Mouse (Mus musculus) embryonic facial prominence, embryonic 10.5 days (tissue): Measurements from ENCODE around the gene Mlf1. TPM values are rescaled to one million over a fixed set of nuclear protein-coding genes. Genes with fewer than 3 reads are reported as not detected.

Source experiments
- DNase-seq: peaks from one replicate; pipeline ENCODE4 v3.0.0-alpha.2; 2017; ENCODE audit warnings: low spot score
- H3K27ac ChIP-seq: fragments of 300-500 bp; sonication (generic); replicated peaks from 2 replicates; pipeline ENCODE4 v1.5.1; 2016; ENCODE audit warnings: mild to moderate bottlenecking
- H3K27me3 ChIP-seq: fragments of 300-500 bp; sonication (generic); replicated peaks from 2 replicates; pipeline ENCODE4 v1.6.1; 2016; ENCODE audit warnings: low read depth, mild to moderate bottlenecking; ENCODE audit not compliant: poor library complexity, severe bottlenecking
- H3K36me3 ChIP-seq: fragments of 300-500 bp; sonication (generic); replicated peaks from 2 replicates; pipeline ENCODE4 v1.6.1; 2016; ENCODE audit warnings: mild to moderate bottlenecking, moderate library complexity
- H3K4me1 ChIP-seq: fragments of 300-500 bp; sonication (generic); 2 replicates; pipeline ENCODE4 v1.6.1; 2016
- H3K4me3 ChIP-seq: fragments of 300-500 bp; sonication (generic); 2 replicates; pipeline ENCODE4 v1.5.1; 2016; ENCODE audit warnings: mild to moderate bottlenecking, moderate library complexity
- H3K9me3 ChIP-seq: fragments of 300-500 bp; sonication (generic); 2 replicates; pipeline ENCODE4 v1.6.1; 2016; ENCODE audit warnings: mild to moderate bottlenecking
- WGBS: fragments of 180-500 bp; shearing (Covaris S2); methylation state at CpG from one replicate; pipeline ENCODE4 v1.1.7; 2016; 5-methylcytosine and 5-hydroxymethylcytosine counted together
- polyA plus RNA-seq: library from polyadenylated mRNA; unstranded; fragments of >200 nt; fragmentation: Nextera tagmentation; extraction: Ambion mirVana; gene quantifications from 2 replicates; pipeline ENCODE4 v1.2.1, GENCODE M21; 2016

The Mlf1 gene
- 19.3 and 20.5 TPM in 2 replicates for polyA plus RNA-seq

DNA sequence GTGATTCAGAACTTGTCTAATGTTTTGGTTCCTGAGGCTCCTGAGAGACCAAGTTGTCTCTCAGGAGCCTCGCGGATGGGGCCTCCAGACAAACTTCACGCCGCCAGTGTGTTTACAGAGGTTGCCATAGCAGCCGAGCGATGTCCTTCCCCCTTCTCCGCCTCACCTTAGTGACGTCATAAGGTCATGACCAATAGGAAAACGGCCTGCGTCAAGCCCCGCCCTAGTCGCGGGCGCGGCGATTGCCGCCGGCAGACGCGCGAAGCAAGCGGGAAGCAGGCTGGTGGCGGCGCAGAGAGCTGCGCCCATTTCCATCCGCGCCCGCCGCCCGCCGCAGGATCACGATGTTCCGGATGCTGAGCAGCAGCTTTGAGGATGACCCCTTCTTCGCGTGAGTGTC, at the start of gene Mlf1:
TSS of gene Mlf1 (plus strand) at position 226 of the 400 bp plus-strand sequence.
- Histone ChIP-seq H3K9me3 (no peaks in the 10 kb centered on the region), H3K4me1 (peaks cover 4% of the 10 kb centered on the region), H3K4me3 (peak within 1 kb of the TSS; percentile 68), H3K36me3 (no peaks in the 10 kb centered on the region), H3K27ac (peak within 1 kb of the TSS; percentile 77), H3K27me3 (peaks cover 29% of the 10 kb centered on the region)
- WGBS: under 1% methylated on average over 35 of the region's 35 CpGs
- peak; percentile 94 for DNase-seq

DNA sequence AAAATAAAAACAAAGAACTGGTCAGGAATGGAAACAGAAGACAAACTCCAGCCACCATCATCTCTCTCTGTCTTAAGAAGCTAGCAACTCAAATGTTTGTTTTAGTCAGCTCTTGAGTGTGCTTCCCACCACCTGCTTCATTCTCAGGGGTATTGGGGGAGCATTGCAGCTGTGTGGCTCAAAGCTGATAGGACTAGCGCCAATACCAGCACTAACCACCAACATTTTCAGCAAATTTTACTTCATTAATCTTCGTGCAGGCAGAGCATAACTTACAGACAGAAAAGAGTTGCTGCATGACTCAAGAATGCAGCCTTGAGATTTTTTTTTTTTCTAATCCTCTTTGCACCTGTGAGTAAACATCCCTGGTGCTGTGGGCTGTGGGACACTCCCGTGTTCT, 34.3 kb upstream of the Mlf1 start:
- WGBS: 77% methylated on average over 3 of the region's 3 CpGs
- no peak overlapping the region for H3K27ac ChIP-seq

DNA sequence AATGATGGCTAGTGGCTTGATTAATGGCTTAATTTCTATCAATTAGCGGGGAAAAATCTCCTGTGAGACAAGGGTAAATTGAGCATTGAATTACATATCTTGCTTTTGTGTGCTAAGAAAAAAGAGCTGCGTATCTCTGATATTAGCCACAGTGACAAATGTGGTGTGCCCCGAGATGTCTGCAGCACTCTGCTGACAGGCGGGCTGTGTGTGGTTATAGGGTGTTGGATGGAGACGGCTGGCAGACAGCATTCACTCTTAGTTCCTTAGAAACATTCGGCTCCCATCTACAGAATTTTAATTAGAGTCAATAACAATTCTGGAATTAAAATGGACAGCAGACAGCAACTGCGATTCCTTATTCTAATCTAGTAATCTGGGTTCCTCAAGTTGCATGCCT, 33.0 kb upstream of the Mlf1 start:
- no peaks in the 10 kb centered on the region for H3K36me3 ChIP-seq
- no peaks in the 10 kb centered on the region for H3K27me3 ChIP-seq
- H3K9me3 ChIP-seq: no peaks in the 10 kb centered on the region
- peaks cover 12% of the 10 kb centered on the region; the same call in 1 of the 2 replicates for H3K4me1 ChIP-seq
- 74% methylated on average over 7 of the region's 7 CpGs for WGBS
- DNase-seq: no peak
- H3K27ac ChIP-seq: no peak overlapping the region
- no peak overlapping the region for H3K4me3 ChIP-seq

More for the DNA sequence above, 34.3 kb upstream of the Mlf1 start:
- Histone ChIP-seq H3K4me3 (no peak overlapping the region), H3K36me3 (no peaks in the 10 kb centered on the region), H3K4me1 (peaks cover 21% of the 10 kb centered on the region; the same call in 1 of the 2 replicates), H3K9me3 (no peaks in the 10 kb centered on the region), H3K27me3 (no peaks in the 10 kb centered on the region)
- no peak for DNase-seq

DNA sequence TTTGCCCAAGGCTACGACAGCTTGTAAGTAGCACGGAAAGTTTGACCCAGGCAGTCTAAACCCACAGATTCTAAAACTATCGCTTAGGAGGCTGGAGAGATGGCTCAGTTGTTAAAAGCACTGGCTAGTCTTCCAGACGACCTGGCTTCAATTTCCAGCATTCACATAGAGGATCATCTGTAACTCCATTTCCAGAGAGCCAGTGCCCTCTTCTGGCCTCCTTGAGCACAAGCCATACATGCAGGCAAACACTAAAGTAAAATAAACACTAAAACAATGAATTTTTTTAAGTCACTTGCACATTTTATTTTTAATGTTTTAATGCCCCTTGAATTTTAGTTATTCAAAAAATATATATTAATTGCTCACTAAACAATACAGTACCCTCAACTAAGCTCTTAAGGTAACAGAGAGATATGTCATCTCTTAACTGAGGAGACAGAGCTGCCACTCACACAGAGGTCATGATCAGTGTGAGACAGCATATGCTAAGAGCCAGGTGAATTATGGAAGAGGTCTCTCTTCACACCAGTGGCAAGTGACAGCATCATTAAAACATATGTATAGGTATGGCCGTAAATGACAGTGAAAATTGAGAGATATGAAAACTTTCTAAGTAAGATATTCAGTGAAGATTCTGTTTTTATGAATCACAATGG, 30.8 kb upstream of the Mlf1 start:
- no peaks in the 10 kb centered on the region for H3K9me3 ChIP-seq
- 38% methylated on average over 5 of the region's 5 CpGs for WGBS

DNA sequence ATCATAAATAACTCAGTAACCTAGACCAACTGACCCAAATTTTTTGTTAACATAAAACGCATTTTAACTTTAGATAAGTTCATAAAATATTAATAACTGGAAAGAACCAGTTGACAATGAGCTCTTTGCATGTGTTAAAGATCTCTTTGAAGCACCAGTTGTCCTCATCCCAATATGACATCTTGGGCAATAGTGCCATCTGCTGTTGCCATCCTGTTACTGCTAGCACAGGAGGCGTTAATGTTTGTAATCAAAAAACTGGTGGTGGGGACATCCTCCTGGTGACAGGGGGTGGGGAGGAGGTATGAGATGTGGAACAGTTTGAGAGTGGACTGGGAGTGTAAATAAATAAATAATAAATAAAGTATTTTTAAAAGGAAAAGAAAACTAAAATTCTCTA, 29.3 kb upstream of the Mlf1 start:
- peak; percentile 59 for DNase-seq
- 13% methylated on average over 2 of the region's 2 CpGs for WGBS
- H3K4me1 ChIP-seq: 0 out of 2 replicates have a peak, but pooled peaks cover 4% of the 10 kb centered on the region
- no peak overlapping the region for H3K4me3 ChIP-seq
- H3K27ac ChIP-seq: no peak overlapping the region
- no peaks in the 10 kb centered on the region for H3K27me3 ChIP-seq
- H3K36me3 ChIP-seq: no peaks in the 10 kb centered on the region
- no peaks in the 10 kb centered on the region for H3K9me3 ChIP-seq

More for the DNA sequence above, 30.8 kb upstream of the Mlf1 start:
- peak; percentile 48 for DNase-seq
- Histone ChIP-seq H3K4me1 (peaks cover 6% of the 10 kb centered on the region; the same call in 1 of the 2 replicates), H3K27ac (no peak overlapping the region), H3K4me3 (no peak overlapping the region), H3K27me3 (no peaks in the 10 kb centered on the region), H3K36me3 (no peaks in the 10 kb centered on the region)

DNA sequence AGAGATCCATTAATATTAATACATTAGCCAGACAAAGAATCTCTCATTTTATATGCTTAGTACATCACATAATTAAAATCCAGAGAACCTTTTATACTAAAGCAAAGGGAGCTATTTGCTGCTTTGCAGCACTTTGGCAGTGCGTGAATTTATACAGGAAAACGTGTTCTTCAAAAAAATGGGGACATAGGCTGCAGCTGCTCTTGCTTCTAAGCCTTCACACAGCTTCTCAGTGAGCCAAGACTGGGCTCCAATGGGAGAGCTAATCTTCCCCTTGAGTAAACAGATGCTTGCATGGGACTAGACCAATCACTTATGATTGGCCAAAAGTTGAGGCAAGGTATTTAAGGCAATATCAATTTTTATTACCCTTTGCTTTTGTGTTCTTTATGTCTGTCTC, 27.2 kb upstream of the Mlf1 start:
- Histone ChIP-seq H3K4me3 (no peak overlapping the region), H3K4me1 (0 out of 2 replicates have a peak, but pooled peaks cover 4% of the 10 kb centered on the region), H3K36me3 (no peaks in the 10 kb centered on the region), H3K27me3 (no peaks in the 10 kb centered on the region), H3K9me3 (no peaks in the 10 kb centered on the region), H3K27ac (no peak overlapping the region)
- WGBS: 76% methylated on average over 2 of the region's 2 CpGs
- no peak for DNase-seq

DNA sequence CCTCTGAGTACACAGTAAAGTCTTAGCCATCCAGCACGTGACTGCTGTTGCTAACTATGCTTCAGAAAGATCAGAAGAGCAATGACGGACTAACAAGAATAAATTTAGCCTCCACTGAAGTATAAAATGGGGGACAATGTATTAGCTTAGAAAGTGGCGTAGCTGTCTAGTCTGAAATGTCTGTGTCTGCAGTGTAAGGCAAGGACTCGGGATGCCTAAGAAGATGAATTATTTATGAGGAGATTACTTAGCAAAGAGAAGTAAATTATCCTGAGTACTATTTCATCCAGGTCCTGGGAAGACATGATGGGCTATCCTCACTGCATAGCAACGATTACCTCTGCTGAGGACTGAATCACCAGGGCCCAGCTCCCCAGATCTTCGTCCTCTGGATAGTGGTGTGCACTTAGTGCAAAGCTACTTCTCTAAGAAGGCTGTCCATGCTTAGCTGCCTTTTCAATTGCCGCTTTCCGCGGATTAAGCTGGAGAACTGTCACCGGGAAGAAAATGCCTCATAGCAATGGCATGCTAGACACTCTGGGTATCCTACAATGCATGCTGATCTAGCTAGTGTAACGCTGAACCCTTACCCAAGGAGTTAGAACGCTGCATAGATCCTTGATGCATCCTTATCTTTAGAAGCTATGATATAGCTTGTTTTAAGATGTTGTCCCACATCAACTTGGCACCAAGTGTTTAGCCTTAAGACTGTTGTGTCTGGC, 22.3 kb upstream of the Mlf1 start:
- H3K27me3 ChIP-seq: no peaks in the 10 kb centered on the region
- 80% methylated on average over 12 of the region's 12 CpGs for WGBS
- H3K4me3 ChIP-seq: no peak overlapping the region
- H3K9me3 ChIP-seq: no peaks in the 10 kb centered on the region
- H3K36me3 ChIP-seq: no peaks in the 10 kb centered on the region
- H3K4me1 ChIP-seq: no peaks in the 10 kb centered on the region
- no peak for DNase-seq
- H3K27ac ChIP-seq: no peak overlapping the region

DNA sequence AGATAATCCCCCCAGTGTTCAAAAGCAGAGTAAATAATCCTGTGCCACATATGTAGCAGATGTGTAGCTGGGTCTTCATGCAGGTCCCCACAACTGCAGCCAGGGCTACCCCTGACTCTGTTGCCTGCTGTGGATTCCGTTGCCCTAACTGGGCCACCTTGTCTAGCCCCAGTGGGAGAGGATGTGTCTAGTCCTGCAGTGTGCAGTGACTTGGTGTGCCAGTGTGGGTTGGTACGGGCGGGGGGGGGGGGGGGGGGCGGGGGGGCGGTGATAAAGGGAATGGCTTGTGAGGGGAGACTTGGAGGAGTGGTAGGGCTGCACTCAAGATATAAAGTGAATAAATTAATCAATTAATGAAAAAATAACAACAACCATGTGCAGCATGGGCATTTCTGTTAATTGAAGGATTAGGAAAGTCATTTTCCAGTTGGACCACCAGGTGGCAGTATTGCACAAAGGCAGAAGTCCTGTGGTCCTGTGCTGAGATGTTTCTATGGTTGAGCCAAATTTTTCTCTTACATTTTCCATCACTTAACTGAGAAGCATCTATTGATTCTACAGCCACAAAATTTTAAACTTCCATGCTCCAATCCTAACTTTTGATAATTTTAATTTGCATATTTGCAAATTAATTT, 21.7 kb upstream of the Mlf1 start:
- Histone ChIP-seq H3K36me3 (no peaks in the 10 kb centered on the region), H3K27ac (no peak overlapping the region), H3K9me3 (no peaks in the 10 kb centered on the region), H3K4me1 (no peaks in the 10 kb centered on the region), H3K4me3 (no peak overlapping the region), H3K27me3 (no peaks in the 10 kb centered on the region)
- peak; percentile 42 for DNase-seq
- WGBS: 31% methylated on average over 4 of the region's 5 CpGs

DNA sequence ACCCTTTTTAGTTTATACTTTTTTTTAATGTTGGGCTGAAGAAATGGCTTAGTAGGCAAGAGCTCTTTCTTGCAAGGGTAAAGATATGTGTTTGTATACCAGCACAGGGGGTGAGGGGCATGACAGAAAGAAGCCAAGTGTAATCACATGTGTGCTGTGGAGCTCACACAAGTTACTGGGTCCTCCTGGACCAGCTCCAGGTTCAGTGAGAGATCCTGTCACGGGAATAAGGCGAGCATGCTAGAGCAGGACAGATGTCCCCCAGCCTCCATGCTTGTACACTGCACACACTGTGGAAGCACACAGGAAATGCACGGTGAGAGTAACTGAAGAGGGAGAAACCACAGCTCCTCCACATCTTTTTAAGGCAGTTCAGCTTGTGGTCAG, 21.1 kb upstream of the Mlf1 start:
- no peaks in the 10 kb centered on the region for H3K4me1 ChIP-seq
- H3K27ac ChIP-seq: no peak overlapping the region
- no peak for DNase-seq
- H3K36me3 ChIP-seq: no peaks in the 10 kb centered on the region
- H3K9me3 ChIP-seq: no peaks in the 10 kb centered on the region
- 89% methylated on average over 3 of the region's 3 CpGs for WGBS
- H3K27me3 ChIP-seq: no peaks in the 10 kb centered on the region
- no peak overlapping the region for H3K4me3 ChIP-seq

DNA sequence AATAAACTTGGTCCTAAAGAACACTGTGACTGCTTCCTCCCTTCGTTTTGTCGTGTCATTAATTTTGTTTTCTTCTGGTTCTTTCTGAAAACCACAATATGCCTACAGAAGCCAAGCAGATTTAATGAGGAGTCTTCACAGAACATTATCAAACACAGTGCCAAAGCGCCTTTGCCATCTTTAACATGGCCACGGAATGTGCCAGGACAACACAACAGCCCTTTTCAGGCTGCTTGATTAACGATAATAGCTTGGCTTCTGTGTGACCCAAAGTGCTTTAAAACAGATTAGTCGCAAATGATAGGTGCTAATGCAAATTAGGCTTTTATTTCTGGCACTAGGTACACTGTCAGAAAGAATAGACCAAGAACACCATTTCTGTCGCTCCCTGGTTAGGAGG, 15.5 kb upstream of the Mlf1 start:
- Histone ChIP-seq H3K9me3 (no peaks in the 10 kb centered on the region), H3K36me3 (no peaks in the 10 kb centered on the region), H3K27me3 (no peaks in the 10 kb centered on the region), H3K27ac (no peak overlapping the region), H3K4me1 (no peaks in the 10 kb centered on the region), H3K4me3 (no peak overlapping the region)
- WGBS: 84% methylated on average over 7 of the region's 7 CpGs
- no peak for DNase-seq

DNA sequence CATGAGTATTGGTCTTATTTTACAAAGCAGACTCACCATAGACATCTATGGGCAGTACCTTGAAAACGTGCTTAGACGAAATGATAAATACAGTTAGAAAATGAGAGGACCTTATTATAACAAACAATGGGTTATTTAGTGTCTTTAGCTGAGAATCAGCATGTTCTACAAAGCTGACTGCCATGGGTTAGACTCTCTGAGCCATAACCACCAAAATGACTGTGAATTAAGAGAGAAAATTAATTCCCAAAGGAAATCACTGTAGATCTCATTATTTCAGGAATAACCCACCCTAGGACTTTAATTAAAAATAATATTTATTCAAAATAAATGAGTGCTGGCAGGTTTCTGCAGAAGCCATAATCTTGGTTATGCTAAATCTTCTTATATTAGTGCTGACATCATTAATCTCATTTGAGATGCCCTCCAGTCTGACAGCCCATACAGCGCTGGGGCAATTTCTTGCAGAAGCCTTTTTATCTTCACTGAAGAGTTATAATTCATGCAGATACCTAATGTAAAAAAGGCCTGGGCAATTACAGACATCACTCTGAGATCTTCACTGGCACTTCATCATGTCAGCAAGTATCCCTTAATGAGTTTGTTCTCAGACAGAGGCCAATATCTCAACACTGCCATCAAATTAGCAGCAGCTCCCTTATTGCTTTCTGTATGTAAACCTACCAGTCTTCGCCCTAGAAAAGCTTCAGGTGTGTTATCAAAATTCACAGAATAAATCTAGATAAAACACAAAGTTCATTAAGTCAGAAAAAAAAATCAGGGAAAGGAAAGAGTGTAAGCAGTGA, 7.6 kb upstream of the Mlf1 start:
- Histone ChIP-seq H3K27me3 (no peaks in the 10 kb centered on the region), H3K4me3 (no peak overlapping the region), H3K36me3 (no peaks in the 10 kb centered on the region), H3K4me1 (no peaks in the 10 kb centered on the region), H3K27ac (no peak overlapping the region), H3K9me3 (no peaks in the 10 kb centered on the region)
- DNase-seq: no peak
- WGBS: 79% methylated on average over 4 of the region's 4 CpGs

DNA sequence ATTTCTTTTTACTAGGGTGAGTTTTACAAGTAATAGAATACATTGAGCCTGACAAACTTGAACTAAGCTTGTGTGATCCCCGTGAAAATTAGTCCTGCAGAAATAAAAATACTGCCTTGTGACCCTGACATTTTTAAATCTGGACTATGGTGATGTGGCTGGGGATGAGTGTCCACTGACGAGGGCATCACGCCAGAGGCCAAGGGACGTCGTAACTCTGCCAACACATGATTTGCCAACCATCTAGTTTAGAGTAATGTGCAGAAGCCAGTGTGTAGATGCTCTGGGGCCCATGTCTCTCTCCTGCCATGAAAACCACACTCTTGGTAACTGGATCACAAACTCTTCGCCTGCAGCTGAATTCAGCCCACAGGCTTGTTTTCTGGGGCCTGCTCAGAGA, 6.4 kb upstream of the Mlf1 start:
- Histone ChIP-seq H3K27ac (no peak overlapping the region), H3K4me3 (no peak overlapping the region), H3K27me3 (peaks cover 5% of the 10 kb centered on the region), H3K36me3 (no peaks in the 10 kb centered on the region), H3K9me3 (no peaks in the 10 kb centered on the region), H3K4me1 (no peaks in the 10 kb centered on the region)
- no peak for DNase-seq
- 88% methylated on average over 6 of the region's 6 CpGs for WGBS
